Comparison of ENCODE assay signal across 9 mouse cellular contexts in genomic region chr4:106562006-106562405, GRCm38 (mm10). TPM values are rescaled to one million over a fixed set of nuclear protein-coding genes. Genes with fewer than 3 reads are reported as not detected.
DNase-seq lines count a peak whose midpoint lies in the region; ATAC-seq and TF ChIP-seq lines count a peak whose summit lies in the region.
"Had no signal": no experiment of that assay in that cellular context is flagged by ENCODE, and none has a peak within 500 bp of the region (broad histone marks: within the 10 kb centered on the region; RNA-seq: fewer than 3 reads in every experiment).

No protein-coding gene starts in this region.

- intact Hi-C loops in left cerebral cortex, postnatal 10 days (cut with DNase I), result no loop called here

- no peaks in the 10 kb centered on the region for H3K27me3 ChIP-seq in testis, adult 2 months (ENCODE audit: control insufficient read depth, insufficient read depth, low read length)
- H3K27me3 ChIP-seq in liver, embryonic 12.5 days (replicated peaks), result no peaks in the 10 kb centered on the region

- DNase-seq in adrenal gland, adult 2 months, result peak; percentile 24
- no peak for DNase-seq in adrenal gland, postnatal 25 days
- DNase-seq in testis, postnatal 14 days (ENCODE audit: low spot score), result no peak
- DNase-seq in thymus, postnatal 25 days, result peak; percentile 23
- DNase-seq in left cerebral cortex, postnatal 10 days (ENCODE audit: extremely low spot score in 1 of 2, low spot score in 2 of 2), result no peak
- no peak for DNase-seq in cerebellum, postnatal 36 days

- H3K9me3 ChIP-seq in liver, embryonic 12.5 days (replicated peaks), result no peaks in the 10 kb centered on the region

- no peak for TF ChIP-seq CTCF in testis, adult 2 months (IDR thresholded peaks at IDR 0.05; ENCODE audit: control insufficient read depth, insufficient read depth, insufficient replicate concordance, low read depth, low read length)

- no peak overlapping the region for H3K27ac ChIP-seq in testis, adult 2 months (ENCODE audit: control insufficient read depth, insufficient read depth, low read depth, low read length)
- H3K27ac ChIP-seq in liver, embryonic 12.5 days, result peak overlapping the region; percentile 89

- H3K36me3 ChIP-seq in testis, adult 2 months (ENCODE audit: control insufficient read depth, insufficient read depth, low read length), result no peaks in the 10 kb centered on the region
- H3K36me3 ChIP-seq in liver, embryonic 12.5 days, result peaks cover 41% of the 10 kb centered on the region

- H3K4me3 ChIP-seq in testis, adult 2 months (ENCODE audit: control insufficient read depth, low read depth, low read length), result peak overlapping the region; percentile 94
- peak overlapping the region; percentile 83 for H3K4me3 ChIP-seq in liver, embryonic 12.5 days

- ATAC-seq in liver, embryonic 12.5 days, result no peak

- H3K4me2 ChIP-seq in liver, embryonic 12.5 days, result peak overlapping the region; percentile 99

- peak overlapping the region; percentile 87 for H3K9ac ChIP-seq in liver, embryonic 12.5 days

- no peak for TF ChIP-seq POLR2A in testis, adult 2 months (IDR thresholded peaks at IDR 0.05; ENCODE audit: control insufficient read depth, low read depth, low read length)

- 15% methylated on average over 6 of the region's 6 CpGs for WGBS in liver, embryonic 12.5 days (ENCODE audit: insufficient replicate concordance)

- peaks cover 13% of the 10 kb centered on the region for H3K4me1 ChIP-seq in testis, adult 2 months (ENCODE audit: control insufficient read depth, insufficient read depth, low read length)
- peaks cover 45% of the 10 kb centered on the region for H3K4me1 ChIP-seq in liver, embryonic 12.5 days

RNA-seq across cellular contexts. Expression of gene Dhcr24, which starts 1.2 kb away (rescaled TPM):
- total RNA-seq in adrenal gland, adult 2 months (2021), result 100 to 1,000 TPM in 1 of 2 experiments, 10 to 100 TPM in 1; 86.6 to 366 TPM
- polyA plus RNA-seq in adrenal gland, adult 2 months (2012; rRNA removed), result 253 and 508 TPM in 2 replicates
- total RNA-seq in adrenal gland, postnatal 25 days (2021), result 428 and 448 TPM in 2 replicates
- 24.0 and 28.3 TPM in 2 replicates for polyA plus RNA-seq in testis, adult 2 months (2012; rRNA removed)
- 5.8 and 5.9 TPM in 2 replicates for polyA plus RNA-seq in liver, embryonic 12.5 days (2016; fragmentation: Nextera tagmentation; extraction: Ambion mirVana)
- total RNA-seq in left cerebral cortex, postnatal 10 days (2021), result 100 to 1,000 TPM; 133 to 143 TPM

RNA-seq across cellular contexts. Expression of gene Lexm, which starts 55.0 kb away (rescaled TPM):
- total RNA-seq in adrenal gland, adult 2 months (2021), result not detected
- not detected in 2 replicates for polyA plus RNA-seq in adrenal gland, adult 2 months (2012; rRNA removed)
- total RNA-seq in adrenal gland, postnatal 25 days (2021), result not detected in 2 replicates
- 54.3 and 56.3 TPM in 2 replicates for polyA plus RNA-seq in testis, adult 2 months (2012; rRNA removed)
- 0.17 and 0.26 TPM in 2 replicates for polyA plus RNA-seq in liver, embryonic 12.5 days (2016; fragmentation: Nextera tagmentation; extraction: Ambion mirVana)
- under 1 TPM in 1 of 2 experiments, not detected in 1; 0.21 TPM for total RNA-seq in left cerebral cortex, postnatal 10 days (2021)
- polyA plus RNA-seq: large intestine, adult 2 months had no signal

Comparison
In these comparisons a context has a peak if more than half of its experiments do, and no peak if none do; other contexts are left out.
1. DNase-seq: peak in adrenal gland, adult 2 months (single experiment) and thymus, postnatal 25 days (single experiment); none in adrenal gland, postnatal 25 days (single experiment), testis, postnatal 14 days (single experiment), left cerebral cortex, postnatal 10 days (0 of 2) and cerebellum, postnatal 36 days (0 of 2).